Mouse (Mus musculus) MEL (cell line): ENCODE data around the gene Prdm5.

Experiments
- CTCF ChIP-seq, 3 experiments: IDR thresholded peaks in 2 of 3; conservative IDR thresholded peaks in 1 of 3; 2 replicates each; pipeline ENCODE4 v1.5.1; 2011 to 2012; ENCODE audit warnings: low read length in 3 of 3, low read depth in 2 of 3, mild to moderate bottlenecking in 2 of 3, improper control_type of control experiment in 1 of 3, inconsistent platforms in 1 of 3, mixed read lengths in 1 of 3, moderate library complexity in 1 of 3; ENCODE audit not compliant: control insufficient read depth in 1 of 3, insufficient read depth in 1 of 3, poor library complexity in 1 of 3, severe bottlenecking in 1 of 3
- EP300 ChIP-seq, 2 experiments: IDR thresholded peaks; 2 replicates each; pipeline ENCODE4 v1.6.1; 2011; ENCODE audit warnings: improper control_type of control experiment in 2 of 2, low read length in 2 of 2, low read depth in 1 of 2, mild to moderate bottlenecking in 1 of 2
- HCFC1 ChIP-seq: IDR thresholded peaks from 2 replicates; pipeline ENCODE4 v1.6.1; 2012; ENCODE audit warnings: low read depth, mild to moderate bottlenecking, inconsistent platforms, low read length, improper control_type of control experiment, moderate library complexity
- MAX ChIP-seq: IDR thresholded peaks from 2 replicates; pipeline ENCODE4 v1.6.1; 2011; ENCODE audit warnings: low read length, improper control_type of control experiment
- MAZ ChIP-seq: IDR thresholded peaks from 2 replicates; pipeline ENCODE4 v1.6.1; 2012; ENCODE audit warnings: low read depth, mild to moderate bottlenecking, inconsistent platforms, low read length, improper control_type of control experiment
- MEF2A ChIP-seq: IDR thresholded peaks from 2 replicates; pipeline ENCODE4 v1.6.1; 2014; ENCODE audit warnings: low read depth, mild to moderate bottlenecking, inconsistent platforms, low read length, improper control_type of control experiment; ENCODE audit not compliant: poor library complexity, insufficient replicate concordance, severe bottlenecking; ENCODE audit errors: extremely low read depth
- POLR2A ChIP-seq, 2 experiments: IDR thresholded peaks; 2 replicates each; pipeline ENCODE4 v1.6.1; 2011 to 2012; ENCODE audit warnings: low read length in 2 of 2, mild to moderate bottlenecking in 2 of 2, control low read depth in 1 of 2, improper control_type of control experiment in 1 of 2, low read depth in 1 of 2, moderate library complexity in 1 of 2; ENCODE audit not compliant: control insufficient read depth in 1 of 2, insufficient read depth in 1 of 2, poor library complexity in 1 of 2
- SIN3A ChIP-seq: IDR thresholded peaks from 2 replicates; pipeline ENCODE4 v1.6.1; 2012; ENCODE audit warnings: low read length, improper control_type of control experiment, inconsistent platforms
- TAL1 ChIP-seq: IDR thresholded peaks from 2 replicates; pipeline ENCODE4 v1.6.1; 2012; ENCODE audit warnings: mild to moderate bottlenecking, inconsistent platforms, low read length, moderate library complexity, mixed read lengths
- TCF12 ChIP-seq: IDR thresholded peaks from 2 replicates; pipeline ENCODE4 v1.6.1; 2014; ENCODE audit warnings: low read depth, mild to moderate bottlenecking, inconsistent platforms, low read length, improper control_type of control experiment, moderate library complexity
- USF1 ChIP-seq: IDR thresholded peaks from 2 replicates; pipeline ENCODE4 v1.6.1; 2014; ENCODE audit warnings: low read depth, mild to moderate bottlenecking, inconsistent platforms, low read length, improper control_type of control experiment, moderate library complexity
- ZC3H11A ChIP-seq: IDR thresholded peaks from 2 replicates; pipeline ENCODE4 v1.6.1; 2012; ENCODE audit warnings: low read depth, mild to moderate bottlenecking, inconsistent platforms, low read length, improper control_type of control experiment
- ZNF384 ChIP-seq: IDR thresholded peaks from 2 replicates; pipeline ENCODE4 v1.6.1; 2012; ENCODE audit warnings: low read depth, mild to moderate bottlenecking, inconsistent platforms, low read length, improper control_type of control experiment

DNA sequence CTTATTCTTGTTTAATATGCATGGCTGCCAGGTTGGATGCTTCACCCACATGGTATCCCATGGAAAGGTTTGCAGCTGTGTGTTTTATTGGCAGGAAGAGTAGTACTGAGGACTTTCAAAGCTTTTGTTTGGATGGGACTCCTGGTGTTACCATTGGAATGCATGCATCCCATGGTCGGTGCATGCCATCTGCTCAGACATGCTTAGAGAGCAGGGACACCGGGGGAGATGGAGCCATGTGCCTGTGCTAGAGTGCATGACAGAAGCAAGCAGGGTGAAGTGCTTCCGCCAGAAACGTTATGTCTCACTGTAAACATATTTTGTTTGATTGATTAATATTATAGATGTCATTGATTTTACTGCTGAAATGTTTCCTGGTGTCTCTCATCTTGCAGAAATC lies 70.3 kb downstream of the Prdm5 start:
- TF ChIP-seq CTCF (IDR thresholded peaks at IDR 0.05 in 2 of 3, conservative IDR thresholded peaks at IDR 0.05 in 1 of 3; ENCODE audit: control insufficient read depth in 1 of 3, insufficient read depth in 1 of 3, low read depth in 2 of 3, low read length in 3 of 3, poor library complexity in 1 of 3, severe bottlenecking in 1 of 3) (no peak), EP300 (IDR thresholded peaks at IDR 0.05; ENCODE audit: low read depth in 1 of 2, low read length in 2 of 2) (no peak), TCF12 (no peak), MEF2A (no peak), POLR2A (IDR thresholded peaks at IDR 0.05; ENCODE audit: control insufficient read depth in 1 of 2, insufficient read depth in 1 of 2, low read depth in 1 of 2, low read length in 2 of 2, poor library complexity in 1 of 2) (no peak), SIN3A (no peak), TAL1 (no peak), ZNF384 (no peak), MAZ (no peak), MAX (no peak), ZC3H11A (no peak), USF1 (no peak), HCFC1 (no peak)
